Mouse (Mus musculus) stomach, postnatal 0 days (tissue): ENCODE results near the gene Dct. TPM values are rescaled to one million over a fixed set of nuclear protein-coding genes. Genes with fewer than 3 reads are reported as not detected.

ENCODE experiments used
- ATAC-seq: fragments of 200-750 bp; cut with Nextera tagmentation; 2 replicates; pipeline ENCODE4 v1.8.0; 2017; ENCODE audit not compliant: low FRiP score, low TSS enrichment
- DNase-seq: peaks from one replicate; pipeline ENCODE4 v3.0.0-alpha.2; 2016; ENCODE audit warnings: low spot score
- H3K27ac ChIP-seq: fragments of 300-500 bp; sonication (generic); replicated peaks from 2 replicates; pipeline ENCODE4 v1.5.1; 2014; ENCODE audit warnings: mild to moderate bottlenecking, control low read depth
- H3K27me3 ChIP-seq: fragments of 300-500 bp; sonication (generic); 2 replicates; pipeline ENCODE4 v1.6.1; 2014; ENCODE audit warnings: low read length; ENCODE audit not compliant: control insufficient read depth, insufficient read depth
- H3K36me3 ChIP-seq: fragments of 300-500 bp; sonication (generic); 2 replicates; pipeline ENCODE4 v1.6.1; 2014; ENCODE audit warnings: low read length, mixed read lengths; ENCODE audit not compliant: control insufficient read depth, insufficient read depth
- H3K4me1 ChIP-seq: fragments of 300-500 bp; sonication (generic); replicated peaks from 2 replicates; pipeline ENCODE4 v1.6.1; 2014; ENCODE audit warnings: antibody characterized with exemption; ENCODE audit not compliant: control insufficient read depth, insufficient read depth
- H3K4me2 ChIP-seq: fragments of 300-500 bp; sonication (generic); replicated peaks from 2 replicates; pipeline ENCODE4 v1.6.1; 2014; ENCODE audit warnings: low read depth, mild to moderate bottlenecking, control low read depth, moderate library complexity
- H3K4me3 ChIP-seq: fragments of 300-500 bp; sonication (generic); 2 replicates; pipeline ENCODE4 v1.5.1; 2014; ENCODE audit warnings: low read depth, low read length, control low read depth
- H3K9ac ChIP-seq: fragments of 300-500 bp; sonication (generic); 2 replicates; pipeline ENCODE4 v1.6.1; 2014; ENCODE audit warnings: mild to moderate bottlenecking, low read length, control low read depth, mixed read lengths
- H3K9me3 ChIP-seq: fragments of 300-500 bp; sonication (generic); 2 replicates; pipeline ENCODE4 v1.6.1; 2016; ENCODE audit warnings: low read length; ENCODE audit not compliant: control insufficient read depth
- CTCF ChIP-seq: IDR thresholded peaks from 2 replicates; pipeline ENCODE4 v1.5.1; 2016; ENCODE audit warnings: antibody characterized with exemption, low read depth, mild to moderate bottlenecking, moderate library complexity
- EP300 ChIP-seq: optimal IDR thresholded peaks from 2 replicates; pipeline ENCODE3; 2016; ENCODE audit warnings: antibody characterized with exemption
- WGBS: fragments of 180-500 bp; shearing (Covaris S2); extraction: QIAGEN DNeasy Blood & Tissue Kit; methylation state at CpG from one replicate; pipeline ENCODE4 v1.1.7; 2014; 5-methylcytosine and 5-hydroxymethylcytosine counted together
- polyA plus RNA-seq: library from polyadenylated mRNA; unstranded; fragments of >200 nt; fragmentation: Nextera tagmentation; extraction: Ambion mirVana; gene quantifications from 2 replicates; pipeline ENCODE4 v1.2.1, GENCODE M21; 2015

Dct gene
- polyA plus RNA-seq, 1 experiment from 2014 or later = 0.27 TPM

DNA sequence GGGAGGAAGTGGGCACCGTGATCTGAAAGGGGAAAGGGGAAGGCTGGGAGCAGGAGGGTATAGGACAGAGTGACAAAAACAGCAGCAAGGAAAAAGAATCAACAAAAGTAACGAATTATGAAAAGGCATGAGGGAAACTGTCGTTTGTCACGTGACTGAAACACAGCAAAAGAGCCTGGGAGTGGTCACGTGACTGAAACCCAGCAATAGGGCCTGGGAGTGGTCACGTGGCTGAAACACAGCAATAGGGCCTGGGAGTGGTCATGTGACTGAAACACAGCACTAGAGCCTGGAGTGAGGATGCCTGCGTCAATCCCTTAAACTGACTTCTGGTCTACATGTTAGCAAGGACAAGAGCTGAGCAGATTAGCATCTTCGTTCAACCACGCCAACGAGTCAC, 63.6 kb downstream of the Dct start:
- H3K27ac ChIP-seq = no peak overlapping the region
- H3K9ac ChIP-seq = no peak overlapping the region
- no peaks in the 10 kb centered on the region for H3K27me3 ChIP-seq
- no peak for TF ChIP-seq CTCF
- TF ChIP-seq EP300 = no peak
- H3K9me3 ChIP-seq = no peaks in the 10 kb centered on the region
- DNase-seq = no peak
- no peak for ATAC-seq
- 84% methylated on average over 10 of the region's 10 CpGs for whole genome bisulfite sequencing
- no peak overlapping the region for H3K4me2 ChIP-seq
- no peaks in the 10 kb centered on the region for H3K36me3 ChIP-seq
- no peaks in the 10 kb centered on the region for H3K4me1 ChIP-seq
- H3K4me3 ChIP-seq = no peak overlapping the region

- H3K9ac ChIP-seq = no peak overlapping the region
- no peaks in the 10 kb centered on the region for H3K36me3 ChIP-seq
- DNase-seq (no peak), ATAC-seq (no peak)
- H3K4me1 ChIP-seq = no peaks in the 10 kb centered on the region
- WGBS = 94% methylated on average over 10 of the region's 10 CpGs
- TF ChIP-seq EP300 = no peak
- no peak overlapping the region for H3K27ac ChIP-seq
- no peaks in the 10 kb centered on the region for H3K9me3 ChIP-seq
- no peaks in the 10 kb centered on the region for H3K27me3 ChIP-seq
- H3K4me2 ChIP-seq = no peak overlapping the region
- H3K4me3 ChIP-seq = no peak overlapping the region
Measured at GRCm38 (mm10) chr14:117981532-117981931, 70.5 kb downstream of the Dct start.

DNA sequence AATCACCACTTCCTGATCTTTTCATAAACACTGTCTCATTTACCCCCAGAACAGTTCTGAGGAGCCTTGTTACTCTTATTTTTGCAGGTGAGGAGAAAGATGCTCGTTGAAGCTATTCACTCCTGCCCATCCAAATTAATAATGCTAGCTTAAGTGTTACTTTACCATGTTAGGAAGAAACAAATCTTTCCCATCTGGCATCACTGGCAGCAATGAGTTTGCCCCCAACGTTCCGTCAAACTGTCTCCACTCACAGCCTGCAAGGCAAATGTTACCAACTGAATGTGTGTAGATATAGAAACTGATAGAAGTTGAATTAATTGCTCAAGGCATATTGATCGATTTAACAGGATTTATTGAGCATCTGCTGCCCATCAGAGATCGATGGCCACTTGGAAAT, 79.5 kb downstream of the Dct start:
- WGBS = 89% methylated on average over 5 of the region's 5 CpGs
- H3K36me3 ChIP-seq = no peaks in the 10 kb centered on the region
- H3K27ac ChIP-seq = no peak overlapping the region
- H3K4me3 ChIP-seq = no peak overlapping the region
- DNase-seq (no peak), ATAC-seq (no peak)
- TF ChIP-seq EP300 = no peak
- TF ChIP-seq CTCF = no peak
- no peaks in the 10 kb centered on the region for H3K4me1 ChIP-seq
- H3K9ac ChIP-seq = no peak overlapping the region
- no peaks in the 10 kb centered on the region for H3K27me3 ChIP-seq
- H3K4me2 ChIP-seq = no peak overlapping the region
- H3K9me3 ChIP-seq = no peaks in the 10 kb centered on the region

Other genes with a start within 250 kb of the Dct start
- 19.6 and 21.5 TPM in 2 replicates for gene Tgds, start 80.5 kb upstream of the Dct start, polyA plus RNA-seq
- gene Gpr180, start 84.9 kb upstream of the Dct start, polyA plus RNA-seq = 38.9 and 40.3 TPM in 2 replicates
- gene Sox21, start 184.8 kb upstream of the Dct start, polyA plus RNA-seq = 6.8 and 7.9 TPM in 2 replicates
- gene Gm9376, start 214.7 kb upstream of the Dct start, polyA plus RNA-seq = not detected in 2 replicates